Mouse (Mus musculus): ENCODE measurements around the gene Fasn. TPM values are rescaled to one million over a fixed set of nuclear protein-coding genes. Genes with fewer than 3 reads are reported as not detected.
"Not testable (repeated sequence)": the region's sequence is repeated elsewhere in the genome, so short reads cannot be mapped to it uniquely, and the experiment has no call there.

Gene Fasn
- total RNA-seq, 4 experiments from 2014 or later = 12.0 to 18.1 (median 14.9) TPM

DNA sequence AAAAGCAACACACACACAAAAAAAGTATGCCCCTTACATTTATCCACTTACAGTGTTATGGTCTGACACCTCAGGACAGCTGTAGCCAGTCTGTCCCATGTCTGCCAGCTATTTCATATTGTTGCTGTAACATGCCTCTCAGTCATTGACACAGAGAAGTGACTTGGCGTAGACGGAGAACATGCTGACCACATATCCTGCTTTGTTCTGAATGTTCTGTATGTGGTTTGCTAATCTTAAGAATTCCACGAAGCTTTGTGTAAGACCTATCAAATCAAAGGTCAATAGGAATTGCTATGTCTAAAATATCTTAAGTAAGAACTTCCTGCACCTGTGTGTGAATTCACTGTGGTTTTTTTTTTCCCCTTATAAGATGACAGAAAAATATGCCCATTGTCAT, 26.1 kb downstream of the Fasn start:
- DNase-seq (ENCODE audit: low spot score) = no peak

DNA sequence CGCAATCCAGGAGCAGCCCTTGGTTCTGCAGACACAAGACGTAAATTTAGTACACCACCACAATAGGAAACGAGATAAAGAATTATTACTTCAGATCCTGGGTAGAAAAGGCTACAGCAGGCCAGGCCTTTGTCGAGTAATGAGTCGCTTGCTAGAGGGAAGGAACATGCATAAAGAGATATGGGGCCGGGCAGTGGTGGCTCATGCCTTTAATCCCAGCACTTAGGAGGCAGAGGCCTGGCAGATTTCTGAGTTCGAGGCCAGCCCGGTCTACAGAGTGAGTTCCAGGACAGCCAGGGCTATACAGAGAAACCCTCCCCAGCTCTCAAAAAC, 27.8 kb downstream of the Fasn start:
- no peak for DNase-seq (ENCODE audit: low spot score)

DNA sequence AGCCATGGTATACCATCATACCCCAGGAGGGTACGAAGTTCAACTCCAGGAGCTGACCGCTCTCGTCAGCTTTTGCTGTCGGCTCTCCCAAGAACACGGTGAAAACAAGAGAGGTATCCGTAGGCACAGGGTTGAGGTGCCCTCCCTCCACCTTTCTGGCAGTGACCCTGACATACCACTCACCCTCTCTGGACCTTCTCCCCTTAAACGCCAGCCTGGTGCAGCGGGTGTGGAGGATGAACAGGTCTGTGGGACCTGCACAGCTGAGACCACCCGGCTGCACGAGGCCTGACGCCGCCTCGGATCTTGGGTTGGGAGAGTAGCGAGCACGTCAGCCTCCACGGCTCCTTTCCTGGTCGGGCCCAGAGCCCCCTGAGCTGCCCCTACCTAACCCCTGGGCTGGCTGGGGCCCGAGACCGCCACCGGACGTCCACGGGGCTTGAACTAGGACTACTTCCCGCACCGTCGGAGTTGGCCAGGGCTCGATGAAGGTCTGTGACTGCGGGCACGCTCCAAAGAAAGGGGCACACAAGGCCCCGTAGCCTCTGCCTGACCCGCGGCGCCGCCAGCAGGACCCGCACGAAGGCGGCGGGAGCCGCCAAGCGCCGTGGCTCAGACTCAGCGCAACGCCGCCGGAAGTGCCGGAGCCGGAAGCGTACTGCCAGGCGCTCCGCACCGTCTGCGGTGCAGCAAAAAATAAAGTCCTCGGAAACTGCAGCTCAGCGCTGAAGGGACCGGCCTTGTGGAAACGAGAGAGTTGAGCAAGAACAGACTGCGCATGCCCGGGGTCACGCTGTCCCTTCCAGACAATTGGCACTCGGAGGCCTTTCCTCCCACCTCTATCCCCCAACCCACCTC, 28.4 kb downstream of the Fasn start, which contains the start of gene Dus1l:
Gene Dus1l, minus strand, starts transcription at position 648 of the 858 bp plus-strand sequence.
- peak; percentile 97 for DNase-seq (ENCODE audit: low spot score)

DNA sequence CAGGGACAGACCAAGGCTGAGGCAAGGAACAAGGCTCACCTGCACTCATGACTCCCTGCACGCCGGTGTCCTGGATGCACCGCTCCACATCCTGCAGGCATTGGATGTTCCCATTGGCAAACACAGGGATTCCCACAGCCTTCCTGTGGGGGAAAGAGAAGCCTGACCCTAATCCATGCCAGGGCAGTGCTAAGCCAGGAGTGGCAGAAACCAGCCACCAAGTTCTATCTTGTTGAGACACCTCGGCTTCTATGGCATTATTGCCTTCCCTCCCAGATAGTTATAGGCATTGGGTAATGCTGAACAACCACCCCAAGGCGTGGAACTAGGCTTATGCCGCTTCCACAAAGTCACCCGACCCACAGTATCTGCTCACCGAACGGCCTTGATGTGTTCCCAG, 31.7 kb downstream of the Fasn start:
- DNase-seq (ENCODE audit: low spot score) = no peak

DNA sequence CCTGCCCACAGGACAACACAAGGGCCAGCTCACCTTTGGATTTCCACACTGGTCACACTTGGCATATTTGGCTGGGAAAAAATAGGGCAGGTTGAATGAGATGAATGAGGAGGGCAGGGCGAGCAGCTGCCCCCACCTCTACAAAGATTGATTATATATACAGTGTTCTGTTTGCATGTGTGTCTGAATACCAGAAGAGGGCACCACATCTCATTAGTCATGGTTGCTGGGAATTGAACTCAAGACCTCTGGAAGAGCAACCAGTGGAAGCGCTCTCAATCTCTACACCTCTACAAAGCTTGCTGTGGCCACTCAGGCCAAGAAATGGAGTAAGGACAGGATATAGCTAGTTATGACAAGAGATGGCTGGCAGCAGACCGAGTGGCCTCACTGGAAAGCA, 34.5 kb downstream of the Fasn start:
- no peak for DNase-seq (ENCODE audit: low spot score)

DNA sequence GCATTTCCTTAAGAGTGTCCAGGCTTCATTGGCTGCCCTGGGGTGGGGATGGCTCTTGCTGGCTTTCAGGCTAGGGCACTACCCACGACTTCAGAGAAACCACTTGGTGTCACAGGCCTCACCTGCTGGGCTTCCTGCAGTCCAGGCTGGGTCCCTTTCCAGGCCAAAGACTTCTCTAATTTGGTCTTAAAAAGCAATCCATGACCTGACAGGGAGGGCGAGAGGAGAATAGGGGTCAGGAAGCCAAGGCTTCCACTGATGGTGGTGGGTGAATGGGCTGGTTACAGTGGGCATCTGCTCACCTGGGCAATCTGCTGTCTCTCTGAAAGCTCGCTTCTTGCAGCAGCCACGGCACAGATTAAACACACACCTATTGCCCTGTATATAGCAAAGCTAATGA, 35.0 kb downstream of the Fasn start:
- DNase-seq (ENCODE audit: low spot score) = no peak

DNA sequence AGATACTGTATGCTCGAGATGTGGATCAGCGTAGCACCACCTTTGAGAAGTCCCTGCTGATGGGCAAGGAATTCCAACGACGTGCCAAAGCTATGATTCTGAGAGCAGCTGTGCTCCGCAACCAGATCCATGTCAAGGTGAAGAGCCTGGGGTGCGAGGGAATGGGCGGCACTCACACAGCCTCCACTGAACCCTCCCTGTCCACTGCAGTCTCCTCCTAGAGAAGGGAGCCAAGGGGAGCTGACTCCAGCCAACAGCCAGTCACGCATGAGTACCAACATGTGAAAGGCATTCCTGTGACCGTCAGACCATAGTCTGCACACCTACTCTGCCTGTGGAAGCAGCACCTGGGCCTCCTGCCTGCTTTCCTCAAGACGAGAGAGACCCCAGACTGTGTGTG, 35.9 kb downstream of the Fasn start:
- DNase-seq (ENCODE audit: low spot score) = not testable (repeated sequence)

DNA sequence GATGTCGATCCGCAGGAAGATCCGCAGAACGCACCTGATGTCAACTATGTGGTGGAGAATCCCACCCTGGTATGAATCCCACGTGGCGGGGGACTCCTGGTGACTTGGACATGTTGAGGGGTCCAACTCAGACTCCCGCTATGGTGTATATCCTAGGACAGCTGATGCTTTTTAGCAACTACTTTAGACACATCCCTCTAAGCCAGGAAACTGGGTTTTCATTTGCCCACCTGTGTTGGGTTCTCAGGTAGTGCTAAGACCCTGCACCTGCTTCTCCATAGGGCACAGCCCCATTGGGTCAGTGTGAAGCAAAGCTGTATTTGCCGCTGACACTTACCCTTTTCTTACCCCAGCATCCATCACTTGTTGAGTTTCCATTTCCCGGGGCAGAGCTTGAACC, 39.2 kb downstream of the Fasn start:
- no peak for DNase-seq (ENCODE audit: low spot score)

DNA sequence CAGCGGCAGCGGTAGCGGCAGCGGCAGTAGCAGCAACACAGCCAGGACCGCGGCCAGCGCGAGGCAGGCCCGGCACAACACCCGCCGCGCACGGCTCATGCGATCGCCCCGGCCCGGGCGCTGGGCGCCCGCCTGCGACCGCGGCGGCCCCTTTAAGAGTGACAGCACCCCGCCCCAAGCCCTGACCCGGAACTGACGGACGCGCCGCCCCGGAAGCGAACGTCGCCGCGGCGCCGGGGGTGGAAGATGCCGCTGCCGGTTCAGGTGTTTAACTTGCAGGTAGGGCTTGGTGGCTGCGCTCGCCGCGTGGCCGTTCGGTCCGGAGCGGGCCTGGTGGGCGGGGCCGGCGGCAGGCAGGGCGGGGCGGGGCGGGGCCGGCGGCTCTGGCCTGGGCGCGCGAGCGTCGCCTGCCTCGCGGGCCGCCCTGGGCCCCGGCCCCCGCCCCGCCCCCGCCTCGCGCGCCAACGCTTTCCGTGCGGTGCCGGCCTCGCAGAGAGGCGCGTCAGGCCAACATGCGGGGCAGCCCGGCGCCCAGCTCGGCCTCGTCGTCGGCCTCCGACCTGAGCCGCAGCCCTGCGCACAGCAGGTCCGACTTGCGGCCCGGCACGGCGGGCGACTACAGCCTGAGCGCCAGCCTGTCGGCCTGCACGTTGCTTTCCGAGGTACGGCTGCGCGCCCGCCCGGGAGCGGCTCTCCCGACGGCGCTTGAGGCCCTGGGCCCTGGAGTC, 40.1 kb downstream of the Fasn start, which contains the start of the genes Rfng and Gps1:
Gene Rfng, minus strand, starts transcription at position 144 of the 728 bp plus-strand sequence.
Gene Gps1, plus strand, starts transcription at position 209 of the 728 bp plus-strand sequence.
- peak; percentile 79 for DNase-seq (ENCODE audit: low spot score)

DNA sequence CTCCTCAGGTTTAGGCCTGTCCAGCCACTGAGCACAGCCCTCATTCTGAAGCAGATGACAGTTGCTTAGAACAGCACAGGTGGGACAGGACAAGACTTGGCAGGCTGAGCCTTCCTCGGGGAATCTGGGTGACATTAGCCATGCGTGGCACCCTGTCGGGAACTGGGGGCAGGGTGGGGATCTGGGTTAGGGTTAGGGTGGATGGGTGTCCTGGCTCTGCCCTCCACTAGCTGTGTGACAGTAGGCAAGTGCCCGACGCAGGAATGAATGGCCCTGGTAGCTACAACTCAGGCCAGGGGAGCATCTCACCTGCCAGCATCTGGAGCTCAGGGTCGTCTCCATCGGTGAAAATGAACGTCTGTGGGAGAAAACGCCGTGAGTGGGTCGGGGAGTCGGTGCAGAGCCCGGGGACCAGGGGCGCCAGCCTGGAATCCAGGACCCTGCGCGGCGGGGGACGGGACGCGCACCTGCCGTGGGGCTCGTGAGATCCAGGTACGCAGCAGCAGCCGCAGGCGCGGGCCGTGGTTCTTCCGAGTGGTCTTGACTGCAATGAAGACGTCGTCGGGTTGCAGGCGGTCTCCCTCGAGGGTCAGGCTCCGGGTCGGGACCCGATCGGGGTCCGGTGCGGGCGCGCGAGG, 40.8 kb downstream of the Fasn start:
- no peak for DNase-seq (ENCODE audit: low spot score)

DNA sequence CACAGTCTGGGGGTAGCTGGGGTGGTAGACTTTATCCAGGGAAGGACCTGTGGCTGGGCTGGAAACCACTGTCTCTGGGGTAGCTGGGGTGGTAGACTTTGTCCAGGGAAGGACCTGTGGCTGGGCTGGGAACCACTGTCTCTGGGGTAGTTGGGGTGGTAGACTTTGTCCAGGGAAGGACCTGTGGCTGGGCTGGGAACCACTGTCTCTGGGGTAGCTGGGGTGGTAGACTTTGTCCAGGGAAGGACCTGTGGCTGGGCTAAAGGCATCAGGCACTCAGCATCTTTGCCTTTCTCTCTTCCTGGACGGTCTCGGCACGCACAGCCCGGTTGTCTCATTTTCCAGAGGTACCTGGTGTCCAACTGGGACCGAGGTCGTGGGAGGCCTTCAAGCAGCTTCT, 43.0 kb downstream of the Fasn start:
- not testable (repeated sequence) for DNase-seq (ENCODE audit: low spot score)

DNA sequence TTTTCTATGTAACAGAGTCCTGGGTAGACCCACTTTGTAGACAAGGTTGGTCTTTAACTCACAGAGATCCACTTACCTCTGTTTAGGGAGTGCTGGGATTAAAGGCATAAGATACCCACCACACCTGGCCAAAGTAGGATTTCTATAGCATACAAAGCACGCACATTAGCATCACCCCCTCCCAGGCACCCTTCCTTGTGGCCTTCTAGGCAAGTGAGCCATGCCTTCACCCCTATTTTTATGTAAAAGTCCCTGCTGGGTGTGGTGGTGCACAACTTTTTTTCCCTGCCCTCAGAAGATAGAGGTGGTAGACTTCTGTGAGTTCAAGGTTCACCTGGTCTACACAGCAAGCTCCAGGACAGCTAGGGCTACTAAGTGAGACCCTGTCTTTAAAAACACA, 44.5 kb downstream of the Fasn start:
- DNase-seq (ENCODE audit: low spot score) = no peak

DNA sequence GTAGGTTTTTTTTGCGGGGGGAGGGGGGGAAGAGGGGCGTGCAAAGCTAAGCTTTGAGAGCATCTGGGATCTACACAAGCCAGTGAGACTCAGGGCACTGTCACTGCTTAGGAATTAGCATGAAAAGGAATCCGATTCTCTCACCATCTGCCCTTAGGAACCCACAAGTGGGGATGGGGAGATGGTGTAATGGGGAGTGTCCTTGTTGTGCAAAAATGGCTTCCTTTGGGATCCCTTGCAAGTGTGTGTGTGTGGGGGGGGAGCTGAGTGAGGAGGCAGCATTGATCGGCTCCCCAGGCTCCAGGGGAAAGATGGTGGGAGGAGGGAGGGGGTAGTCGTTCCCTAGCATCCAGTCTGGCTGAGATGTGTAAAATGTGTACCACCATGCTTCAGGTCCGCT, 47.2 kb downstream of the Fasn start:
- no peak for DNase-seq (ENCODE audit: low spot score)

DNA sequence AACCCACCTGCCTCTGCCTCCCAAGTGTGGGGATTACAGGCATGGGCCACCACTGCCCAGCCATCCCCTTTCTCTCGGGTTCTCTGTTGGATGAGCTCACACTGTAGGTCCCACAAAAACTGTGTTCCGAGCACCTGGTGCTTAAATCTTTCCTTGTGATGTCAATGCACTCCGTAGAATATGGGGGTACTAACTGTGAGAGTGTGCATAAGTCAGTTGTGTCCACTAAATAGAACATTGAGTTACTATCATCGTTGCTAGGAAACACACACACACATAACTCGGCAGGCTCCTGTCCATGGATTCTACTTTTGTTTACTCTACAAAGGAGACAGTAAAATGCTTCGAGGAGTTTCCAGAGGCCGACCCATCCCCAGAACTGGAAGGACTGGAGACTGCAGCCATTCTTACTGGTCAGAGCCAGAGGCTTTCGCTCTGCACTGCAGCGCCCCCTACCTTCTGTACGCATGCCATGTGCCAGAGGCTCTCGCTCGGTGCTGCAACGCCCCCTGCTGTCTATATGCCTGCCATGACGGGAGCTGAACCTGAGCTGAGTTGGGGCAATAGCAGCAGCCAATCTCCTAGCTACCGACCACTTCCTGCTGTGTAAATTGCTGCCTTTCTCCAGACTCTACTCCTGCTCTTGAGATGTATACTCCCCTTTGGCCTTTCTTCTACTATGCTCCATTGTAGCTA, 48.4 kb downstream of the Fasn start:
- peak; percentile 94 for DNase-seq (ENCODE audit: low spot score)

DNA sequence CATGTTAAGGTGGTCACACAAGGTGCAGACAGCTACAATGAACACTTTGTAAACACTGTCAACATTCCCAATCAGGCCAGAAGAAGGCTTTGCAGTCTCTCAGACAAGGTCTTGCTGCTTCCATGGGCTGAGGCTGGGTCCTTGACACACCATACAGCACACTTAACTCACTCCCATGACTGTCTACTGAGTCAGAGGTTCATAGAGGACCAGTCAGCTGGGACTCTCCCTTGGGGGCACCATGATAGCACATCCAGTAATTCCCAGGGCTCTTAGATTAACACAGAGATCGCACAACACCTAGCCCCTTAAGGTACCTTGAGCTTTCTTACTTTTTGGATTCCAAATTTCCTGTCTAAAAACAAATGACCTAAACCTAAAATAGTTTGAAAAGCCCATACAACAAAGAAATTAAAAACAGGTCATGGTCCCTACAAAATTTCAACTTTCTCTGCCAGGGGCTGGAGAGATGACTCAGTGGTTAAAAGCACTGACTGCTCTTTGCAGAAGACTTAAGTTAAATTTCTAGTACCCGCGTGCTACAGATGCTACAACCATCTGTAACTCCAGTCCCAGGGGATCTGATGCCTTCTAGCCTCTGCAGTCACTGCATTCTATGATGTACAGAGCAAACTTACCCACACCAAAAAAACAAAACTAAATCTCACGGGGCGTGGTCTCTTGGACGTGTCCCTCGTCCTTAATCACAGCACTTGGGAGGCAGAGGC, 50.7 kb downstream of the Fasn start:
- no peak for DNase-seq (ENCODE audit: low spot score)

DNA sequence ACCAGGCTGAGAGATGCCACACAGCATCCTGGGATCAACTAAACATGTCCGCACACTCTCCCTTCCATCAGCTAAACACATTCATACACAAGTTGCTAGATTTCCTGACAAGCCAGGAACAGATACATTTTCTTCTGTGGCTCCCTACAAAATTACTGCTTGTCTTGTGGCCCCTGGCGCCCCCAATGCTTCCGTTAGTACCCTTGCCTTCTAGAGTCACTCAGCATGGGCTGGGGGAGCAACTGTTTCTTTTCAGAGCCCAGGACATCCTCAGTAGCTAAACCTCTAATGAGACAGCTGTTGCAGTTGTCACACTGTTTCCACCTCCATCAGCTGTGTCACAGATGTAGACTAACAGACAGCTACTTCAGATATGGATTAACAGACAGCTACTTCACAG, 51.6 kb downstream of the Fasn start:
- DNase-seq (ENCODE audit: low spot score) = no peak

DNA sequence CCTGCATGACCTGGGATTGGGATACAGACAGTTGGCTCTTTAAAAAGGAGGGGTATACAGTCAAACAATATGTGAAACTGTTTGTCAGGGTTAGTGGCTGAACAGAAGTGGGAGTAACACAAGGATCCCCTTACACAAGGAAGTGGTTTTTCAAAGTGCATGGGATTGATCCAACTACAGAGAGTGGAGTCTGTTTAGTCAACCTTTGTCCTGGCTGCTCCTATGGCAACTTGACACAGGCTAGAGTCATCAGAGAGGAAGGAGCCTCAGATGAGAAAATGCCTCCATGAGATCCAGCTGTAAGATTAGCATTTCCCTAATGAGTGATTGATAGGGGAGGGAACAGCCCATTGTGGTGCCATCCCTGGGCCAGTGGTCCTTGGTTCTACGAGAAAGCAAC, 56.1 kb downstream of the Fasn start:
- DNase-seq (ENCODE audit: low spot score) = no peak

DNA sequence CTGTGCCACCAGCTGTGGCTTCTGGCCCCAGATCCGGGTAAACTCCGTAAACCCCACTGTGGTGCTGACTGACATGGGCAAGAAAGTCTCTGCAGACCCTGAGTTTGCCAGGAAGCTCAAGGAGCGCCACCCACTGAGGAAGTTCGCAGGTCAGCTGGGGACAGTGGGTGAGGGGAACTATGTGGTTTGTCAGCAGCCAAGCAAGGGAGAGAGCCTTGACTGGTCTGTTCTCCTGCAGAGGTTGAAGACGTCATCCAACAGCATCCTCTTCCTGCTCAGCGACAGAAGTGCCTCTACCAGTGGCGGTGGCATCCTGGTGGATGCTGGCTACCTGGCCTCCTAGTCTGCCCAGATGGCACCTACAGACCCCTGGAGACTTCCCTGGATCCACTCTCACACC, 57.3 kb downstream of the Fasn start:
- DNase-seq (ENCODE audit: low spot score) = not testable (repeated sequence)

DNA sequence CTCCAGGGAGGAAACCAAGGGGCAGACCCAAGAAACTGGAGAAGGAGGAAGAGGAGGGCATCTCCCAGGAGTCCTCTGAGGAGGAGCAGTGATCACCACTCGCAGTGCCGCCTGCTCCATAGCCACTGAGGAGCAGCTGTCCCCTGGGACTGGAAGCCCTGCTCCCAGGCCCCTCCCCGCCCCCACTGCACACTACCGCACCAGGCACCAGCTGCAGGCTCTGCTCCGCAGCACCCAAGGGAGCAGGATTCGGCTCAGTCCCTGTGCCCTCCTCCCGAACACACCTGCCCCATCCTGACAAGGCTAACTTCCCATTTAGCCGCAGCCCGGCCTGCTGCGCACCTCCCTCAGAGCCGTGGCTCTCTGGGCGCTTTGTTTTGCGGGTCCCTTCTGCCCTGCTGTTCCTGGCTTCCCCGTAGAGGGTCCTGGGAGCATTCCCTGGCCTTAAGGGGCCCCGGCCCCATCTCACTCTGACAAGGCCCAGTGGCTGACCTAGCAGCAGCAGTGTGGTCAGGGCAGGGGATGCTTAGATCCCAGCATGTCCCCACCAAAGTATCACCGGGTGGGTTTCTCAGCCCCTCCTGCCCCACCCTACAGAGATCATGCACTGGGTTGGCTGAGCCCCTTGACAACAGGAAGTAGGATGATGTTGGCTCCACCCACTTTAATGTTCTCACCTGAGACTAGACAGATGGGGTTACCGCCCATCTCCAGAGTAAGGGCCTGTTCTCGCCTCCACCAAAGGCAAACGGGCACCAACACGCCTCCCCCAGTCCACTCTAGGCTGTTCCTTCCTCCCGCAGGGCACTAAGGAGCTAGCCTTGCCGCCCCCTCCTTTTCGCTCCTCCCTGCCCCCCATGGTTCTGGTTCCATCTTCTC, 61.0 kb downstream of the Fasn start:
- DNase-seq (ENCODE audit: low spot score) = not testable (repeated sequence)

DNA sequence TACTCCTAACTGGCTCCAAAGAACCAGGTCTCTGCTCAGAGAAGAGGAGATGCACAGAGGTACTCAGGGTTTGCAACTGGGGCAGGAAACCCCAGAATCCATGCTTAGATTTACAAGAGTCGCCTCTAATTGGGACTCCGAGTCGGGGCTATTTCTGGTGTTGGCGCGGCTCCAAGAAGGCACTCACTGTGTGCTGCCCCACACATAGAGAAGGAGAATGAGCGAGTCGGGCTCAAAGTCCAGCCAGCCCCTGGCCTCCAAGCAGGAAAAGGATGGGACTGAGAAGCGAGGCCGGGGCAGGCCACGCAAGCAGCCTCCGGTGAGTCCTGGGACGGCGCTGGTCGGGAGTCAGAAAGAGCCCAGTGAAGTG, 61.7 kb downstream of the Fasn start, which contains the start of gene Hmga1b:
Gene Hmga1b, plus strand, starts transcription at position 123 of the 370 bp plus-strand sequence.
- DNase-seq (ENCODE audit: low spot score) = not testable (repeated sequence)

Data from heart, adult 8-10 months (tissue).